Mouse (Mus musculus) layer of hippocampus, postnatal 36 days (tissue): ENCODE data around the gene Rreb1. TPM values are rescaled to one million over a fixed set of nuclear protein-coding genes. Genes with fewer than 3 reads are reported as not detected.

Source experiments
- DNase-seq, 2 experiments: peaks; one replicate each; pipeline ENCODE4 v3.0.0; 2022
- total RNA-seq, 2 experiments: library from RNA; stranded (reverse); gene quantifications; 2 replicates each; pipeline ENCODE4 v1.2.3; 2021

Gene Rreb1
- total RNA-seq, 2 experiments from 2014 or later, result 63.5 to 79.8 TPM

- no peak for DNase-seq
Measured at GRCm38 (mm10) chr13:37878918-37879331, 100.7 kb downstream of the Rreb1 start.

GRCm38 (mm10) chr13:37879556-37879955 lies 101.4 kb downstream of the Rreb1 start:
- DNase-seq, result no peak

- no peak for DNase-seq
Measured at GRCm38 (mm10) chr13:37880035-37880434, 101.8 kb downstream of the Rreb1 start.

GRCm38 (mm10) chr13:37880581-37881130 lies 102.5 kb downstream of the Rreb1 start:
- DNase-seq, result no peak

GRCm38 (mm10) chr13:37882521-37882920 lies 104.3 kb downstream of the Rreb1 start:
- no peak for DNase-seq

GRCm38 (mm10) chr13:37883008-37883407 lies 104.8 kb downstream of the Rreb1 start:
- no peak for DNase-seq

GRCm38 (mm10) chr13:37885392-37885791 lies 107.2 kb downstream of the Rreb1 start:
- no peak for DNase-seq

- no peak for DNase-seq
Measured at GRCm38 (mm10) chr13:37886024-37886423, 107.8 kb downstream of the Rreb1 start.

- DNase-seq, result no peak
Measured at GRCm38 (mm10) chr13:37894756-37895155, 116.6 kb downstream of the Rreb1 start.

- DNase-seq, result no peak
Measured at GRCm38 (mm10) chr13:37895564-37896254, 117.5 kb downstream of the Rreb1 start.

GRCm38 (mm10) chr13:37896423-37896822 lies 118.2 kb downstream of the Rreb1 start:
- no peak for DNase-seq

- no peak for DNase-seq
Measured at GRCm38 (mm10) chr13:37898772-37899171, 120.6 kb downstream of the Rreb1 start.

GRCm38 (mm10) chr13:37903036-37903435 lies 124.8 kb downstream of the Rreb1 start:
- no peak for DNase-seq

- no peak for DNase-seq
Measured at GRCm38 (mm10) chr13:37903476-37903875, 125.3 kb downstream of the Rreb1 start.

- DNase-seq, result no peak
Measured at GRCm38 (mm10) chr13:37904436-37904835, 126.2 kb downstream of the Rreb1 start.

- peak in 1 of 2 experiments; percentile 20 for DNase-seq
Measured at GRCm38 (mm10) chr13:37908061-37908460, 129.9 kb downstream of the Rreb1 start.

GRCm38 (mm10) chr13:37908493-37908892 lies 130.3 kb downstream of the Rreb1 start:
- no peak for DNase-seq

GRCm38 (mm10) chr13:37909225-37909624 lies 131.0 kb downstream of the Rreb1 start:
- DNase-seq, result no peak

- DNase-seq, result no peak
Measured at GRCm38 (mm10) chr13:37912011-37912410, 133.8 kb downstream of the Rreb1 start.

- DNase-seq, result no peak
Measured at GRCm38 (mm10) chr13:37912591-37913467, 134.6 kb downstream of the Rreb1 start.

GRCm38 (mm10) chr13:37913963-37914362 lies 135.8 kb downstream of the Rreb1 start:
- no peak for DNase-seq

GRCm38 (mm10) chr13:37918336-37919261 lies 140.4 kb downstream of the Rreb1 start:
- no peak for DNase-seq
